Mouse (Mus musculus) neural tube, embryonic 12.5 days (tissue): ENCODE measurements at regions not wholly inside any gene's neighbourhood (a gene's known extent, or its start where the extent isn't known, plus 50 kb on each side); places are given as distances from the start of the nearest gene placed in this dataset.

Source experiments
- ATAC-seq: fragments of 200-750 bp; cut with Nextera tagmentation; 2 replicates; pipeline ENCODE4 v1.8.0; 2017; ENCODE audit warnings: low read depth, mild to moderate bottlenecking, moderate TSS enrichment, moderate library complexity; ENCODE audit not compliant: low FRiP score
- H3K27ac ChIP-seq: fragments of 300-500 bp; sonication (generic); 2 replicates; pipeline ENCODE4 v1.5.1; 2016
- H3K27me3 ChIP-seq: fragments of 300-500 bp; sonication (generic); replicated peaks from 2 replicates; pipeline ENCODE4 v1.6.1; 2016; ENCODE audit warnings: mild to moderate bottlenecking
- H3K36me3 ChIP-seq: fragments of 300-500 bp; sonication (generic); 2 replicates; pipeline ENCODE4 v1.6.1; 2016; ENCODE audit warnings: mild to moderate bottlenecking
- H3K4me1 ChIP-seq: fragments of 300-500 bp; sonication (generic); 2 replicates; pipeline ENCODE4 v1.6.1; 2016
- H3K4me2 ChIP-seq: fragments of 300-500 bp; sonication (generic); replicated peaks from 2 replicates; pipeline ENCODE4 v1.6.1; 2016; ENCODE audit warnings: mild to moderate bottlenecking
- H3K4me3 ChIP-seq: fragments of 300-500 bp; sonication (generic); 2 replicates; pipeline ENCODE4 v1.5.1; 2016
- H3K9ac ChIP-seq: fragments of 300-500 bp; sonication (generic); 2 replicates; pipeline ENCODE4 v1.6.1; 2016; ENCODE audit warnings: mild to moderate bottlenecking
- H3K9me3 ChIP-seq: fragments of 300-500 bp; sonication (generic); 2 replicates; pipeline ENCODE4 v1.6.1; 2016; ENCODE audit warnings: mild to moderate bottlenecking
- WGBS: fragments of 180-500 bp; shearing (Covaris S2); methylation state at CpG from one replicate; pipeline ENCODE4 v1.1.7; 2016; 5-methylcytosine and 5-hydroxymethylcytosine counted together

- no peaks in the 10 kb centered on the region for H3K9me3 ChIP-seq
- no peak overlapping the region for H3K27ac ChIP-seq
- no peak overlapping the region for H3K4me3 ChIP-seq
- no peak overlapping the region for H3K4me2 ChIP-seq
- ATAC-seq, result no peak
- WGBS, result 85% methylated on average over 15 of the region's 15 CpGs
- no peaks in the 10 kb centered on the region for H3K27me3 ChIP-seq
- H3K36me3 ChIP-seq, result no peaks in the 10 kb centered on the region
- no peak overlapping the region for H3K9ac ChIP-seq
- peaks cover 13% of the 10 kb centered on the region for H3K4me1 ChIP-seq
Measured at GRCm38 (mm10) chr4:33582986-33583720, 273.0 kb downstream of the Rngtt start.

DNA sequence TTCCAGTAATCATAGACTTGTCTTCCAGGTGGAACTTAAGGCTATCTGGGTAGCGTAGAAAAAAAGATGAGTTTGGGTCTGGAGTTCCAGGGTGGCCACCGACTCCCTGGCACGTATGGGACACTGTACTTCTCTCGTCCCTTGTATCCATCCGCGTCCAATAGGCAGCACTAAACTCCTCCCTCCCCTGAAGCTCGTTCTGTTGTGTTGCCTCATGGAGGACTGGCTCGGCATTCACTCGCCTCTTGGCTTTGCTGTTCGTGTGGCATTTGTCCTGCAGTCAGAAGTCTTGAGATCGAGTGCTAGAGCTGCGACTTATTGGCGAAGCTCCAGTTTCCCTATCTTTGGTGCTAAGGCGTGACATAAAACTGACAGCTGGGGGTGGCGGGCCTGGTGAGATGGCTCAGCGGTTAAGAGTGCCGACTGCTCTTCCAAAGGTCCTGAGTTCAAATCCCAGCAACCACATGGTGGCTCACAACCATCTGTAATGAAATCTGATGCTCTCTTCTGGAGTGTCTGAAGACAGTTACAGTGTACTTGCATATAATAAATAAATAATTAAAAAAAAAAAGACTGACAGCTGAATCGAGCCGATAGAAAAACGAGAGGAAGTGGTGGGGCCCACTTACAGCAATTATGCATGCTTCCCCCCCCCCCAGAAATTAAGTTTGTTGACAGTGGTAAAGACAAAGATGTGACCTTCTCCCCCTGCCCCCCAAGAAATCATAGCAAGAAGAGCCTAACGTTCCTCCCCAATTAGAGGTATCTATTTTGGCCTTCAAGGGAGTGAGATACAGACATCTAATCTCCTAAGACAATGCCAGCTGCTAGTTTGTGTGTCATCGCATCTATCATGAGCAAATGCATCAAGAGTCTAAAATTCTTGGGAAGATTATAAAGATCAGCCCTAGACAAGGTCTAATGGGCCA lies 274.1 kb downstream of the Rngtt start:
- H3K27ac ChIP-seq, result no peak overlapping the region
- no peaks in the 10 kb centered on the region for H3K9me3 ChIP-seq
- no peak overlapping the region for H3K9ac ChIP-seq
- no peak for ATAC-seq
- no peak overlapping the region for H3K4me2 ChIP-seq
- no peaks in the 10 kb centered on the region for H3K27me3 ChIP-seq
- no peak overlapping the region for H3K4me3 ChIP-seq
- H3K4me1 ChIP-seq, result peaks cover 16% of the 10 kb centered on the region
- 91% methylated on average over 22 of the region's 22 CpGs for WGBS
- no peaks in the 10 kb centered on the region for H3K36me3 ChIP-seq

DNA sequence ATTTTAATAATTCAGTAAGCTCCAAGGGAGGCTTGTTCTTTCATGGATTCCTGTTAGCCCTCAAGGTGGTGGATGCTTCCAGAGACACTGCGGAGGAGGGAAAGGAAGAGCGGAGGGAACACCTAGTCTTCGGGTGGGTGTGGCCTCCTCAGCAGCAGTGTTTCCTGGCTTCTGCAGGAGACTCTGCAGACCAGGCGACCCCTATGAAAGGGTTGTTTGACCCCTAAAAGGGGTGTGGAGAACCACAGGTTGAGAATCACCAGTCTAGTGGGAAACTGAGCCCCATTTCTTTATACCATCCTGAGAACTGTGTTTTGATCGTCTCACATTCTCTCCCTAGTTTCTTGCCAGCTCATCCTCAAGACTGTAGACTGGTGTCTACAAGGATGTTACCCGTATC lies 275.7 kb downstream of the Rngtt start:
- Histone ChIP-seq H3K4me2 (0 out of 2 replicates have a peak overlapping the region, but pooled peaks have one; percentile 52), H3K27ac (no peak overlapping the region), H3K36me3 (no peaks in the 10 kb centered on the region), H3K9ac (no peak overlapping the region), H3K27me3 (no peaks in the 10 kb centered on the region), H3K4me1 (peaks cover 17% of the 10 kb centered on the region), H3K4me3 (no peak overlapping the region), H3K9me3 (no peaks in the 10 kb centered on the region)
- ATAC-seq, result no peak
- 84% methylated on average over 6 of the region's 6 CpGs for WGBS

- H3K9ac ChIP-seq, result no peak overlapping the region
- 0 out of 2 replicates have a peak, but pooled peaks have one; percentile 3 for ATAC-seq
- H3K27ac ChIP-seq, result peak overlapping the region; percentile 22; the same call in 1 of the 2 replicates
- H3K4me1 ChIP-seq, result peaks cover 17% of the 10 kb centered on the region
- H3K4me2 ChIP-seq, result peak overlapping the region; percentile 52
- H3K9me3 ChIP-seq, result no peaks in the 10 kb centered on the region
- H3K4me3 ChIP-seq, result no peak overlapping the region
- no peaks in the 10 kb centered on the region for H3K27me3 ChIP-seq
- no peaks in the 10 kb centered on the region for H3K36me3 ChIP-seq
- 21% methylated on average over 4 of the region's 4 CpGs for WGBS
Measured at GRCm38 (mm10) chr4:33586290-33586614, 276.1 kb downstream of the Rngtt start.

DNA sequence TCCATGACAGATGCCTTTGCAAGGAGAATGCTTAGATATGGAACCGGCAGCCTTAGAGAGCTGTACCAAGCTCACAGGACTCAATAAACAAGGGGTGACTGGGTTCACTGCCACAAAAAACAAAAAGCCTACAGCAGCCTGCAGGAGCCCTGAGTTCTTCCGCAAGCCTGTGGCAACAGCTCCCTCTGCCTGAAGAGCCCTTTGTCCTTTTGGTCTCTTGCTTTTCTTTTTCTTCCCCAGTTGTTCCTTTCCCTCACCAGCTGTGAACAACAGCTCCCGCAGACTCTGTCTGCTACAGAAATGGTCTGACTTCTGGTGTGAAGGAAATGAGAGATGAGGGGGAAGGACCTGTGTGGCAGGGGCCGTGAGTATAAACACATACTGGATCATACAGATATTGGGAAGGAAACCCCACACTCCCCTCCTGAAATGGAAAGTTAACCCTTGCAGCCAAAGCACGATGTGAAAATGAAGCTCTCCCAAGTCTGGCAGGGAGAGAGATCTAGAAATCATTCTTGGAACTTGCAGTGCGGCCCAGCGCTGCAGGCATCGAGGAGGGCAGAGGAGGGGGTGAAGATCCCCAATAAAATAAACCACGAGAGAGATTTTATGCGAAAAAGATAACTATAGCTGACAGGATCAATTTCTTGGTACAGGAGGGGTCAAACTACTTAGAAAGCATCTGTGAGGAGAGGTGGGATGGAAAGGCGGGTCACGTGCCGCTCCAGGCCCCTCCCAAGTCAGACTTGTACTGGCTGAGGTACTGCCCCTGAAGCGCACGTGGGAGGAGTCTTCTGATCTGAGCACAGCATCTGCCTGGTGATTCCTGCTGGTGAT lies 276.7 kb downstream of the Rngtt start:
- no peaks in the 10 kb centered on the region for H3K9me3 ChIP-seq
- peak overlapping the region; percentile 22; the same call in 1 of the 2 replicates for H3K27ac ChIP-seq
- no peaks in the 10 kb centered on the region for H3K27me3 ChIP-seq
- peak overlapping the region; percentile 52 for H3K4me2 ChIP-seq
- no peak overlapping the region for H3K9ac ChIP-seq
- ATAC-seq, result peak; percentile 73
- 7% methylated on average over 15 of the region's 15 CpGs for WGBS
- no peaks in the 10 kb centered on the region for H3K36me3 ChIP-seq
- H3K4me3 ChIP-seq, result no peak overlapping the region
- peaks cover 17% of the 10 kb centered on the region for H3K4me1 ChIP-seq

DNA sequence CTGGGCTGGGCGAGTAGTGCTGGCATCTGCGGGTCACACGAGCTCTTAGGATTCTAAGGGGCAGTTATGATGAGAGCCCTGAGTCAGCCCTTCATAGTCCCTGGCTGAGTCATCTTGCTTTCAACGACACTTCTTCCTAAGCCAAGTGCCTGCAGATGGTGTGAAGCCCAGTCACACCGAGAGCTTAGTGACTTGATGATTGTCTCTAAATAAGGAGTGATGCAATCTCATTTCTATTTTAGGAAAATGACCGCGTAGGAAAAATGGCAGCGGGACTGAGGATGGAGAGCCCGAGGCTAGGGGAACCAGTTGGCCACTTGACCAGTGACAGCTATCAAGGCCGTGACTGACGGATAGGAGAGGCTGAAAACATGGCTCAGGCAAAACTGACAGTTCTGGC lies 277.6 kb downstream of the Rngtt start:
- ATAC-seq, result no peak
- Histone ChIP-seq H3K9ac (no peak overlapping the region), H3K4me2 (peak overlapping the region; percentile 52; the same call in 1 of the 2 replicates), H3K4me3 (no peak overlapping the region), H3K9me3 (0 out of 2 replicates have a peak, but pooled peaks cover 6% of the 10 kb centered on the region), H3K4me1 (peaks cover 17% of the 10 kb centered on the region), H3K27me3 (no peaks in the 10 kb centered on the region), H3K27ac (no peak overlapping the region), H3K36me3 (no peaks in the 10 kb centered on the region)
- 82% methylated on average over 11 of the region's 11 CpGs for WGBS

DNA sequence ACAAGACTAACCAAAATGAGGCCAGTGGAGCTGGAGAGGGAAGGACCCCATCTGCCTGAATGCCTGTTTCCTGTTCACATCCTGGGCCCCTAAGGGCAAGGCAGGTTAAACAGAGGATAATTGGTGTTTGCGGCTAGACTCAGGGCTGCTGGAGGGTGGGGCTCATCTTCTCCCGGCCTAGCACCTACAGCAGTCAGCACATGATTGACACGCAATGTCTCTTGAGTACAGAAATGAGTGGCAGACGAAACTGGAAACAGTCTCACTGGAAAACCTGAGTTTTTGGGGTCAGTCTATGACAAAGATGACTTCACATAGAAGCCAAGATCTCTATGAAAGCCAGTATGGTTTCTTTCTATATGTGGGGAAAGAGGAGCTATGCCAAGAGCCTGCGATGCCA lies 278.0 kb downstream of the Rngtt start:
- H3K4me2 ChIP-seq, result no peak overlapping the region
- no peaks in the 10 kb centered on the region for H3K36me3 ChIP-seq
- WGBS, result 80% methylated on average over 5 of the region's 5 CpGs
- H3K9ac ChIP-seq, result no peak overlapping the region
- no peak for ATAC-seq
- 0 out of 2 replicates have a peak, but pooled peaks cover 6% of the 10 kb centered on the region for H3K9me3 ChIP-seq
- H3K4me1 ChIP-seq, result peaks cover 17% of the 10 kb centered on the region
- no peaks in the 10 kb centered on the region for H3K27me3 ChIP-seq
- no peak overlapping the region for H3K4me3 ChIP-seq
- no peak overlapping the region for H3K27ac ChIP-seq

GRCm38 (mm10) chr4:33589207-33589606 lies 279.1 kb downstream of the Rngtt start:
- peak overlapping the region; percentile 36 for H3K4me2 ChIP-seq
- ATAC-seq, result peak; percentile 51; the same call in 1 of the 2 replicates

DNA sequence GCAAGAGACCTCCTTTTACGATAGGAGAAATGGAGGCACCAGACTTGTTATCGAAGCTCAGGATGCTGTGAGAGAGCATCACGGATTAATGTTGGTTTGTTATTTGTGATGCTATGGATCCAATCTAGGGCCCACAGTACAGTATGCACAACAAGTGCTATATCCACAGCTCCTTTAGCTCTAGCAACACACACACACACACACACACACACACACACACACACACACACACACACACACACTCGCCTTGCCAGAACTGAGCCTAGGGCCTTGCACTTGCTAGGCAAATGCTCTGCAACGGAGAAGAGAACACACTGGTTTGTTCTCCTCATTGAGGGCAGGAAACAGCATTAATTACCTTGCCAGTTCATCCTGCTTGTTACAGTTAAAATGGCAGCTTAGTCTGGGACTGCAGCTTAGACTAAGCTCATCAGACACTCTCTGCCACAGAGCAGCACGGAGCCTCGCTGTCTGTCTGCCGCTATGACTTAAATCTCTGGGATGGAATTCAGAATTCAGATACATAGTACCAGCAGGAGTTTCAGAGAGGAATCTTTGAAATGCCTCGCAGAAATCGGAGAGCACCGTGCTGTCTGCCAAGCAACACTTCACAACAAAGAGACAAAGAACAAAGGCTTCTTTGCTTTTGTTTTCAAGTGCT lies 285.0 kb downstream of the Rngtt start:
- 0 out of 2 replicates have a peak, but pooled peaks cover 6% of the 10 kb centered on the region for H3K9me3 ChIP-seq
- no peaks in the 10 kb centered on the region for H3K36me3 ChIP-seq
- H3K4me1 ChIP-seq, result no peaks in the 10 kb centered on the region
- H3K4me2 ChIP-seq, result no peak overlapping the region
- H3K9ac ChIP-seq, result no peak overlapping the region
- H3K27me3 ChIP-seq, result no peaks in the 10 kb centered on the region
- WGBS, result 47% methylated on average over 11 of the region's 11 CpGs
- no peak overlapping the region for H3K27ac ChIP-seq
- no peak overlapping the region for H3K4me3 ChIP-seq
- ATAC-seq, result 0 out of 2 replicates have a peak, but pooled peaks have one; percentile 29

More at GRCm38 (mm10) chr4:33589207-33589606, 279.1 kb downstream of the Rngtt start:
- no peaks in the 10 kb centered on the region for H3K36me3 ChIP-seq
- 3% methylated on average over 8 of the region's 8 CpGs for WGBS
- no peak overlapping the region for H3K9ac ChIP-seq
- 0 out of 2 replicates have a peak, but pooled peaks cover 6% of the 10 kb centered on the region for H3K9me3 ChIP-seq
- H3K27me3 ChIP-seq, result no peaks in the 10 kb centered on the region
- peaks cover 17% of the 10 kb centered on the region for H3K4me1 ChIP-seq
- H3K4me3 ChIP-seq, result no peak overlapping the region
- no peak overlapping the region for H3K27ac ChIP-seq

DNA sequence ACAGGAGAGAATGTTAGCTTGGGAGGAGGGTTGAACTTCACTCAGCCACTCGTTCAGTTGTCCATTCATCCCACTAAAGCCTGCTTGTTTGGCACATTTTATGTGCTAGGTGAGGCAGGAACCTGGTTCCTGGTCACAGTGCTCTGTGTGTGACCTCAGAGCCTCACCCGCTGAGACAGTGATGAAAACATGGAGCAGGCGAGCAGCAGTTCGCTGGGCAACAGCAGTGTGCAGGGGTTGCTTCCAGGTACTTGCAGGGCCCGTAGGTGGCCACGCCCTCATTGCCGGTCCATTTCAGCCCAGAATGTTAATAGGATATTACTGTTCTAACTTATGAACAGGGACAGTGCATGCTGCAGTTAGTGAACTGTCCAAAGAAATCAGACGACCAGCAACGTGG lies 285.7 kb downstream of the Rngtt start:
- Histone ChIP-seq H3K27me3 (no peaks in the 10 kb centered on the region), H3K4me3 (no peak overlapping the region), H3K4me2 (no peak overlapping the region), H3K27ac (no peak overlapping the region), H3K9me3 (0 out of 2 replicates have a peak, but pooled peaks cover 6% of the 10 kb centered on the region), H3K9ac (no peak overlapping the region), H3K36me3 (no peaks in the 10 kb centered on the region), H3K4me1 (no peaks in the 10 kb centered on the region)
- ATAC-seq, result no peak
- WGBS, result 81% methylated on average over 9 of the region's 9 CpGs

DNA sequence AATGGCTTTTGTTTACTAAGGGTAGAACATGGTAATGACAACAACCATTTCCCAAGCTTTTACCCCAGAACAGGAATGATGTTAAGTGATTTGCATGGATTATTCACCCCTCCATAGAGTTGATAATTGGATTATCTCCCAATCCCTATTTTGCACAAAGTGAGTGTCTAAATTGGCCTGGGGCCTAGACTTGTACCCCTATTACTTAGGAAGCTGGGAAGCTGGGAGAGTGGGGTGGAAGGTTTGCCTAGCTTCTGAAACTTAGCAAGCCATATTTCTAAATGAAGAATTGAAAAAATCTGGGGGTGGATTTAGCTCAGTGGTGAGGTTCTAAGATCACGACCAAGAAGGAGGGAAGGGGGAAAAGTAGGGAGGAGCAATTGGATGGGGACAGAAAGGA lies 289.9 kb downstream of the Rngtt start:
- H3K4me3 ChIP-seq, result no peak overlapping the region
- no peaks in the 10 kb centered on the region for H3K9me3 ChIP-seq
- H3K4me2 ChIP-seq, result no peak overlapping the region
- H3K4me1 ChIP-seq, result no peaks in the 10 kb centered on the region
- H3K9ac ChIP-seq, result no peak overlapping the region
- ATAC-seq, result no peak
- H3K27ac ChIP-seq, result no peak overlapping the region
- H3K36me3 ChIP-seq, result no peaks in the 10 kb centered on the region
- WGBS, result 74% methylated on average over 1 of the region's 1 CpGs
- no peaks in the 10 kb centered on the region for H3K27me3 ChIP-seq
